ENCODE assay signal across 12 mouse cellular contexts in the genomic region with DNA sequence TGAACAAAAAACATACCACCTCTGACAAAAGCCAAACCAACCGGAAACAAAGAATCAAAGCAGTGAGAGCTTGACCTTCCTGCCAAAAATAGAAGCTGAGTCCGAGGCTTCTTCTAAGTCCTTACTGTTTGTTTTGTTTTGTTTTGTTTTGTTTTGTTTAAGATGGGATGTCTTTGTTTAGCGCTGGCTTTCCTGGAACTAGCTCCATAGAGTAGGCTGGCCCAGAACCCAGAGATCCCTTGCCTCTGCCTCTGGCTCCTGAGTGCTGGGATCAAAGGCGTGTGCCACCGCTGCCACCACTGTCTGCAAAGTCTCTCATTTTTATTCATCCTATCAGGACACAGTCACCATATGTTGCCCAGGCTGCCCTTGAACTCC. TPM values are rescaled to one million over a fixed set of nuclear protein-coding genes. Genes with fewer than 3 reads are reported as not detected.
DNase-seq lines count a peak whose midpoint lies in the region; ATAC-seq and TF ChIP-seq lines count a peak whose summit lies in the region.
"Had no signal": no experiment of that assay in that cellular context is flagged by ENCODE, and none has a peak within 500 bp of the region (broad histone marks: within the 10 kb centered on the region; RNA-seq: fewer than 3 reads in every experiment).

No protein-coding gene starts in this region.

- H3K4me2 ChIP-seq in kidney, embryonic 16.5 days (replicated peaks; ENCODE audit: low read depth, low read length), result no peak overlapping the region
- no peak overlapping the region for H3K4me2 ChIP-seq in stomach, embryonic 16.5 days (ENCODE audit: low read depth, low read length)
- H3K4me2 ChIP-seq: hindbrain, embryonic 12.5 days had no signal

- no peak overlapping the region for H3K4me3 ChIP-seq in heart, adult 2 months
- no peak overlapping the region for H3K4me3 ChIP-seq in kidney, embryonic 16.5 days (ENCODE audit: low read length)
- no peak overlapping the region for H3K4me3 ChIP-seq in thymus, adult 2 months (ENCODE audit: control insufficient read depth, insufficient read depth, low read length)
- H3K4me3 ChIP-seq in stomach, embryonic 16.5 days (replicated peaks; ENCODE audit: low read length), result no peak overlapping the region
- H3K4me3 ChIP-seq: hindbrain, embryonic 12.5 days; limb, embryonic 12.5 days had no signal

- no peak for TF ChIP-seq CTCF in heart, adult 2 months (IDR thresholded peaks at IDR 0.05)
- TF ChIP-seq CTCF in thymus, adult 2 months (IDR thresholded peaks at IDR 0.05; ENCODE audit: borderline replicate concordance, control insufficient read depth, extremely low read depth, insufficient read depth, low read length, poor library complexity), result no peak

- H3K9me3 ChIP-seq in kidney, embryonic 16.5 days (ENCODE audit: low read length), result no peaks in the 10 kb centered on the region
- no peaks in the 10 kb centered on the region for H3K9me3 ChIP-seq in stomach, embryonic 16.5 days (replicated peaks; ENCODE audit: control insufficient read depth, low read length)
- H3K9me3 ChIP-seq: hindbrain, embryonic 12.5 days; limb, embryonic 12.5 days had no signal

- ATAC-seq in kidney, embryonic 16.5 days (ENCODE audit: low FRiP score, low TSS enrichment), result no peak
- ATAC-seq in stomach, embryonic 16.5 days (ENCODE audit: insufficient read depth, low FRiP score), result no peak

- no peaks in the 10 kb centered on the region for H3K27me3 ChIP-seq in heart, adult 2 months (ENCODE audit: control insufficient read depth, insufficient read depth, low read length)
- no peaks in the 10 kb centered on the region for H3K27me3 ChIP-seq in kidney, embryonic 16.5 days (ENCODE audit: insufficient read depth, low read length)
- no peaks in the 10 kb centered on the region for H3K27me3 ChIP-seq in thymus, adult 2 months (ENCODE audit: control insufficient read depth, insufficient read depth, low read length)
- H3K27me3 ChIP-seq in stomach, embryonic 16.5 days (ENCODE audit: control insufficient read depth, insufficient read depth, low read length), result no peaks in the 10 kb centered on the region
- H3K27me3 ChIP-seq: hindbrain, embryonic 12.5 days had no signal

- H3K27ac ChIP-seq in heart, adult 2 months, result peak overlapping the region; percentile 83
- 0 out of 2 replicates have a peak overlapping the region, but pooled peaks have one; percentile 4 for H3K27ac ChIP-seq in kidney, embryonic 16.5 days (ENCODE audit: low read length)
- H3K27ac ChIP-seq in thymus, adult 2 months (ENCODE audit: control insufficient read depth, insufficient read depth, low read length), result peak overlapping the region; percentile 89
- H3K27ac ChIP-seq in stomach, embryonic 16.5 days (ENCODE audit: low read length), result peak overlapping the region; percentile 67; the same call in 1 of the 2 replicates
- H3K27ac ChIP-seq: hindbrain, embryonic 12.5 days; limb, embryonic 12.5 days had no signal

- H3K79me2 ChIP-seq in heart, adult 2 months (replicated peaks; ENCODE audit: control insufficient read depth, insufficient read depth, low read length), result no peaks in the 10 kb centered on the region

- no peaks in the 10 kb centered on the region for H3K36me3 ChIP-seq in heart, adult 2 months (ENCODE audit: control insufficient read depth, insufficient read depth, low read length)
- H3K36me3 ChIP-seq in kidney, embryonic 16.5 days (ENCODE audit: insufficient read depth, low read length), result no peaks in the 10 kb centered on the region
- H3K36me3 ChIP-seq in thymus, adult 2 months (ENCODE audit: control insufficient read depth, insufficient read depth, low read length), result no peaks in the 10 kb centered on the region
- H3K36me3 ChIP-seq in stomach, embryonic 16.5 days (ENCODE audit: control insufficient read depth, insufficient read depth, low read length), result no peaks in the 10 kb centered on the region
- H3K36me3 ChIP-seq: hindbrain, embryonic 12.5 days; limb, embryonic 12.5 days had no signal

- WGBS in heart, adult 2 months, result 63% methylated on average over 5 of the region's 5 CpGs
- 68% methylated on average over 5 of the region's 5 CpGs for WGBS in kidney, embryonic 16.5 days
- WGBS in thymus, adult 2 months, result 30% methylated on average over 5 of the region's 5 CpGs
- 64% methylated on average over 5 of the region's 5 CpGs for WGBS in stomach, embryonic 16.5 days

- TF ChIP-seq POLR2A in heart, adult 2 months (IDR thresholded peaks at IDR 0.05; ENCODE audit: insufficient read depth, low read depth, low read length), result no peak
- TF ChIP-seq POLR2A in thymus, adult 2 months (IDR thresholded peaks at IDR 0.05; ENCODE audit: control insufficient read depth, extremely low read depth, insufficient read depth, low read length, poor library complexity), result no peak

- H3K4me1 ChIP-seq in heart, adult 2 months (ENCODE audit: control insufficient read depth, insufficient read depth, low read length), result peaks cover 10% of the 10 kb centered on the region
- peaks cover 30% of the 10 kb centered on the region for H3K4me1 ChIP-seq in kidney, embryonic 16.5 days (ENCODE audit: insufficient read depth, low read length)
- peaks cover 46% of the 10 kb centered on the region for H3K4me1 ChIP-seq in thymus, adult 2 months (replicated peaks; ENCODE audit: control insufficient read depth, insufficient read depth, low read length)
- H3K4me1 ChIP-seq in stomach, embryonic 16.5 days (ENCODE audit: control insufficient read depth, insufficient read depth, low read length), result peaks cover 15% of the 10 kb centered on the region

- DNase-seq in heart, adult 2 months, result no peak
- DNase-seq in heart, postnatal 36 days, result no peak
- no peak for DNase-seq in kidney, postnatal 10 days
- DNase-seq in thymus, adult 2 months, result no peak
- no peak for DNase-seq in thymus, postnatal 0 days (ENCODE audit: low spot score)
- DNase-seq in spleen, adult 18-20 months, result no peak
- DNase-seq: adrenal gland, postnatal 10 days; cerebellum, adult 11 months had no signal

- no peak for TF ChIP-seq EP300 in heart, adult 2 months (IDR thresholded peaks at IDR 0.05; ENCODE audit: insufficient read depth, low read depth, low read length)

- intact Hi-C loops in heart, adult 2 months (cut with DNase I), result no loop called here
- intact Hi-C loops in heart, postnatal 36 days (cut with DNase I), result no loop called here

- no peak overlapping the region for H3K9ac ChIP-seq in heart, adult 2 months (ENCODE audit: low read depth, low read length)
- H3K9ac ChIP-seq in kidney, embryonic 16.5 days (replicated peaks; ENCODE audit: low read length), result no peak overlapping the region
- H3K9ac ChIP-seq in stomach, embryonic 16.5 days (ENCODE audit: low read length), result no peak overlapping the region
- H3K9ac ChIP-seq: hindbrain, embryonic 12.5 days; limb, embryonic 12.5 days had no signal

RNA-seq across cellular contexts. Expression of a gene that starts 1.0 kb away (rescaled TPM):
- total RNA-seq in heart, adult 2 months (2021), result 10 to 100 TPM; 13.4 to 16.7 TPM
- polyA plus RNA-seq in heart, adult 2 months (2012; rRNA removed), result 22.6 and 37.2 TPM in 2 replicates
- total RNA-seq in heart, postnatal 36 days (2021), result 10 to 100 TPM; 19.0 to 24.0 TPM
- polyA plus RNA-seq in kidney, embryonic 16.5 days (2015; fragmentation: Nextera tagmentation; extraction: Ambion mirVana), result 3.3 and 4.4 TPM in 2 replicates
- polyA plus RNA-seq in thymus, adult 2 months (2012; rRNA removed), result 47.6 and 52.0 TPM in 2 replicates
- 8.1 TPM in 2 replicates for polyA plus RNA-seq in thymus, postnatal 0 days (2015; fragmentation: Nextera tagmentation; extraction: Ambion mirVana)
- polyA plus RNA-seq in stomach, embryonic 16.5 days (2015; fragmentation: Nextera tagmentation; extraction: Ambion mirVana), result 11.7 and 12.0 TPM in 2 replicates

RNA-seq across cellular contexts. Expression of a gene that starts 15.3 kb away (rescaled TPM):
- under 1 TPM; 0.18 TPM for total RNA-seq in heart, adult 2 months (2021)
- not detected in 2 replicates for polyA plus RNA-seq in heart, adult 2 months (2012; rRNA removed)
- under 1 TPM in 1 of 2 experiments, not detected in 1; 0.22 TPM for total RNA-seq in heart, postnatal 36 days (2021)
- 15.1 and 16.3 TPM in 2 replicates for polyA plus RNA-seq in kidney, embryonic 16.5 days (2015; fragmentation: Nextera tagmentation; extraction: Ambion mirVana)
- 2.1 and 3.8 TPM in 2 replicates for polyA plus RNA-seq in thymus, adult 2 months (2012; rRNA removed)
- 14.3 and 16.7 TPM in 2 replicates for polyA plus RNA-seq in thymus, postnatal 0 days (2015; fragmentation: Nextera tagmentation; extraction: Ambion mirVana)
- polyA plus RNA-seq in stomach, embryonic 16.5 days (2015; fragmentation: Nextera tagmentation; extraction: Ambion mirVana), result 10.0 and 11.8 TPM in 2 replicates

RNA-seq across cellular contexts. Expression of a gene that starts 27.4 kb away (rescaled TPM):
- total RNA-seq in heart, adult 2 months (2021), result 10 to 100 TPM; 20.1 to 23.0 TPM
- 7.2 and 10.9 TPM in 2 replicates for polyA plus RNA-seq in heart, adult 2 months (2012; rRNA removed)
- 10 to 100 TPM; 28.4 to 28.9 TPM for total RNA-seq in heart, postnatal 36 days (2021)
- polyA plus RNA-seq in kidney, embryonic 16.5 days (2015; fragmentation: Nextera tagmentation; extraction: Ambion mirVana), result 1,595 and 1,651 TPM in 2 replicates
- 134 and 274 TPM in 2 replicates for polyA plus RNA-seq in thymus, adult 2 months (2012; rRNA removed)
- polyA plus RNA-seq in thymus, postnatal 0 days (2015; fragmentation: Nextera tagmentation; extraction: Ambion mirVana), result 1,989 and 2,008 TPM in 2 replicates
- 1,080 and 1,153 TPM in 2 replicates for polyA plus RNA-seq in stomach, embryonic 16.5 days (2015; fragmentation: Nextera tagmentation; extraction: Ambion mirVana)

RNA-seq across cellular contexts. Expression of a gene that starts 39.7 kb away (rescaled TPM):
- 100 to 1,000 TPM; 170 to 191 TPM for total RNA-seq in heart, adult 2 months (2021)
- 196 and 278 TPM in 2 replicates for polyA plus RNA-seq in heart, adult 2 months (2012; rRNA removed)
- total RNA-seq in heart, postnatal 36 days (2021), result 100 to 1,000 TPM; 178 to 188 TPM
- polyA plus RNA-seq in kidney, embryonic 16.5 days (2015; fragmentation: Nextera tagmentation; extraction: Ambion mirVana), result 126 and 127 TPM in 2 replicates
- polyA plus RNA-seq in thymus, adult 2 months (2012; rRNA removed), result 69.2 and 77.3 TPM in 2 replicates
- polyA plus RNA-seq in thymus, postnatal 0 days (2015; fragmentation: Nextera tagmentation; extraction: Ambion mirVana), result 98.6 and 104 TPM in 2 replicates
- polyA plus RNA-seq in stomach, embryonic 16.5 days (2015; fragmentation: Nextera tagmentation; extraction: Ambion mirVana), result 89.1 and 95.1 TPM in 2 replicates

RNA-seq across cellular contexts. Expression of a gene that starts 56.4 kb away (rescaled TPM):
- total RNA-seq in heart, adult 2 months (2021), result 10 to 100 TPM; 18.6 to 19.9 TPM
- 22.5 and 23.6 TPM in 2 replicates for polyA plus RNA-seq in heart, adult 2 months (2012; rRNA removed)
- 10 to 100 TPM; 19.8 to 21.1 TPM for total RNA-seq in heart, postnatal 36 days (2021)
- 9.5 and 9.7 TPM in 2 replicates for polyA plus RNA-seq in kidney, embryonic 16.5 days (2015; fragmentation: Nextera tagmentation; extraction: Ambion mirVana)
- 7.9 and 9.1 TPM in 2 replicates for polyA plus RNA-seq in thymus, adult 2 months (2012; rRNA removed)
- 4.8 and 6.8 TPM in 2 replicates for polyA plus RNA-seq in thymus, postnatal 0 days (2015; fragmentation: Nextera tagmentation; extraction: Ambion mirVana)
- polyA plus RNA-seq in stomach, embryonic 16.5 days (2015; fragmentation: Nextera tagmentation; extraction: Ambion mirVana), result 7.9 and 8.0 TPM in 2 replicates

Comparison
In these comparisons a context has a peak if more than half of its experiments do, and no peak if none do; other contexts are left out.
1. H3K27ac ChIP-seq: peak in every context shown above with its lines; median percentile 89 in thymus, adult 2 months; 83 in heart, adult 2 months; 67 in stomach, embryonic 16.5 days; 4 in kidney, embryonic 16.5 days.
2. RNA of a gene that starts 27.4 kb away (polyA plus RNA-seq): 1,989 to 2,008 TPM in thymus, postnatal 0 days, 1,595 to 1,651 TPM in kidney, embryonic 16.5 days, 1,080 to 1,153 TPM in stomach, embryonic 16.5 days and 134 to 274 TPM in thymus, adult 2 months; 7.2 to 10.9 TPM in heart, adult 2 months; every median in the first group is over 10 times any median in the second.